Mouse (Mus musculus) MEL (cell line): ENCODE results near the gene Igsf8. TPM values are rescaled to one million over a fixed set of nuclear protein-coding genes. Genes with fewer than 3 reads are reported as not detected.

Experiments used
- DNase-seq: peaks from one replicate; pipeline ENCODE4 v3.0.0; 2011; ENCODE audit warnings: low read depth, low spot score
- H3K27ac ChIP-seq: 2 replicates; pipeline ENCODE4 v1.5.1; 2012; ENCODE audit warnings: low read depth, mild to moderate bottlenecking, control low read depth, low read length, moderate library complexity; ENCODE audit not compliant: control insufficient read depth
- H3K27me3 ChIP-seq, 2 experiments: fragments of 150-350 bp in 1 of 2; sonication (generic) in 1 of 2; 2 replicates each; pipeline ENCODE4 v1.6.1; 2012; ENCODE audit warnings: low read length in 2 of 2, mild to moderate bottlenecking in 2 of 2, improper control_type of control experiment in 1 of 2, moderate library complexity in 1 of 2; ENCODE audit not compliant: insufficient read depth in 2 of 2, control insufficient read depth in 1 of 2
- H3K36me3 ChIP-seq, 2 experiments: 2 replicates each; pipeline ENCODE4 v1.6.1; 2012 to 2014; ENCODE audit warnings: low read length in 2 of 2, improper control_type of control experiment in 1 of 2, inconsistent platforms in 1 of 2, mild to moderate bottlenecking in 1 of 2; ENCODE audit not compliant: insufficient read depth in 2 of 2, control insufficient read depth in 1 of 2
- H3K4me1 ChIP-seq, 2 experiments: fragments of 150-350 bp in 1 of 2; sonication (generic) in 1 of 2; 2 replicates each; pipeline ENCODE4 v1.6.1; 2012; ENCODE audit warnings: low read length in 2 of 2, improper control_type of control experiment in 1 of 2, mild to moderate bottlenecking in 1 of 2; ENCODE audit not compliant: insufficient read depth in 2 of 2, control insufficient read depth in 1 of 2
- H3K4me3 ChIP-seq, 2 experiments: fragments of 150-350 bp in 1 of 2; sonication (generic) in 1 of 2; 2 replicates each; pipeline ENCODE4 v1.5.1; 2012; ENCODE audit warnings: low read depth in 2 of 2, low read length in 2 of 2, mild to moderate bottlenecking in 2 of 2, moderate library complexity in 2 of 2, control low read depth in 1 of 2, improper control_type of control experiment in 1 of 2; ENCODE audit not compliant: control insufficient read depth in 1 of 2, insufficient read depth in 1 of 2
- H3K79me2 ChIP-seq: 2 replicates; pipeline ENCODE4 v1.6.1; 2012; ENCODE audit warnings: mild to moderate bottlenecking, low read length, moderate library complexity; ENCODE audit not compliant: control insufficient read depth, poor library complexity, insufficient read depth
- H3K9ac ChIP-seq: 2 replicates; pipeline ENCODE4 v1.6.1; 2012; ENCODE audit warnings: low read depth, mild to moderate bottlenecking, control low read depth, low read length, moderate library complexity; ENCODE audit not compliant: control insufficient read depth, poor library complexity, severe bottlenecking
- H3K9me3 ChIP-seq: fragments of 150-350 bp; sonication (generic); replicated peaks from 2 replicates; pipeline ENCODE4 v1.6.1; 2012; ENCODE audit warnings: mild to moderate bottlenecking, low read length, improper control_type of control experiment, moderate library complexity; ENCODE audit not compliant: insufficient read depth
- CTCF ChIP-seq, 3 experiments: IDR thresholded peaks in 2 of 3; conservative IDR thresholded peaks in 1 of 3; 2 replicates each; pipeline ENCODE4 v1.5.1; 2011 to 2012; ENCODE audit warnings: low read length in 3 of 3, low read depth in 2 of 3, mild to moderate bottlenecking in 2 of 3, improper control_type of control experiment in 1 of 3, inconsistent platforms in 1 of 3, mixed read lengths in 1 of 3, moderate library complexity in 1 of 3; ENCODE audit not compliant: control insufficient read depth in 1 of 3, insufficient read depth in 1 of 3, poor library complexity in 1 of 3, severe bottlenecking in 1 of 3
- ELF1 ChIP-seq: IDR thresholded peaks from 2 replicates; pipeline ENCODE4 v1.6.1; 2014; ENCODE audit warnings: low read depth, mild to moderate bottlenecking, inconsistent platforms, low read length, improper control_type of control experiment, moderate library complexity
- EP300 ChIP-seq, 2 experiments: IDR thresholded peaks; 2 replicates each; pipeline ENCODE4 v1.6.1; 2011; ENCODE audit warnings: improper control_type of control experiment in 2 of 2, low read length in 2 of 2, low read depth in 1 of 2, mild to moderate bottlenecking in 1 of 2
- ETS1 ChIP-seq: IDR thresholded peaks from 2 replicates; pipeline ENCODE4 v1.6.1; 2012; ENCODE audit warnings: low read depth, mild to moderate bottlenecking, inconsistent platforms, low read length, improper control_type of control experiment, moderate library complexity
- GABPA ChIP-seq: IDR thresholded peaks from 2 replicates; pipeline ENCODE4 v1.6.1; 2012; ENCODE audit warnings: low read depth, mild to moderate bottlenecking, inconsistent platforms, low read length, improper control_type of control experiment, moderate library complexity
- JUND ChIP-seq: IDR thresholded peaks from 2 replicates; pipeline ENCODE4 v1.6.1; 2011; ENCODE audit warnings: low read depth, mild to moderate bottlenecking, improper control_type of control experiment, low read length
- MAX ChIP-seq: IDR thresholded peaks from 2 replicates; pipeline ENCODE4 v1.6.1; 2011; ENCODE audit warnings: low read length, improper control_type of control experiment
- MAZ ChIP-seq: IDR thresholded peaks from 2 replicates; pipeline ENCODE4 v1.6.1; 2012; ENCODE audit warnings: low read depth, mild to moderate bottlenecking, inconsistent platforms, low read length, improper control_type of control experiment
- MXI1 ChIP-seq: IDR thresholded peaks from 2 replicates; pipeline ENCODE4 v1.6.1; 2011; ENCODE audit warnings: mild to moderate bottlenecking, low read depth, low read length, improper control_type of control experiment
- NELFE ChIP-seq: IDR thresholded peaks from 2 replicates; pipeline ENCODE4 v1.6.1; 2011; ENCODE audit warnings: low read depth, low read length, improper control_type of control experiment
- RCOR1 ChIP-seq: IDR thresholded peaks from 2 replicates; pipeline ENCODE4 v1.6.1; 2012; ENCODE audit warnings: low read depth, mild to moderate bottlenecking, inconsistent platforms, low read length, improper control_type of control experiment
- SMC3 ChIP-seq: IDR thresholded peaks from 2 replicates; pipeline ENCODE4 v1.6.1; 2011; ENCODE audit warnings: low read depth, low read length, improper control_type of control experiment
- TBP ChIP-seq: IDR thresholded peaks from 2 replicates; pipeline ENCODE4 v1.8.0; 2011; ENCODE audit warnings: low read depth, low read length, improper control_type of control experiment
- USF1 ChIP-seq: IDR thresholded peaks from 2 replicates; pipeline ENCODE4 v1.6.1; 2014; ENCODE audit warnings: low read depth, mild to moderate bottlenecking, inconsistent platforms, low read length, improper control_type of control experiment, moderate library complexity
- USF2 ChIP-seq, 2 experiments: IDR thresholded peaks; 2 replicates each; pipeline ENCODE4 v1.6.1; 2011 to 2012; ENCODE audit warnings: improper control_type of control experiment in 2 of 2, low read length in 2 of 2, borderline replicate concordance in 1 of 2, inconsistent platforms in 1 of 2, low read depth in 1 of 2, mild to moderate bottlenecking in 1 of 2; ENCODE audit not compliant: insufficient read depth in 1 of 2
- ZC3H11A ChIP-seq: IDR thresholded peaks from 2 replicates; pipeline ENCODE4 v1.6.1; 2012; ENCODE audit warnings: low read depth, mild to moderate bottlenecking, inconsistent platforms, low read length, improper control_type of control experiment
- ZMIZ1 ChIP-seq: IDR thresholded peaks from 2 replicates; pipeline ENCODE4 v1.6.1; 2012; ENCODE audit warnings: low read depth, mild to moderate bottlenecking, inconsistent platforms, low read length, improper control_type of control experiment, moderate library complexity
- ZNF384 ChIP-seq: IDR thresholded peaks from 2 replicates; pipeline ENCODE4 v1.6.1; 2012; ENCODE audit warnings: low read depth, mild to moderate bottlenecking, inconsistent platforms, low read length, improper control_type of control experiment
- polyA plus RNA-seq, 2 experiments: library from polyadenylated mRNA; stranded (reverse) in 1 of 2; unstranded in 1 of 2; fragments of >175 nt in 1 of 2; fragments of >200 nt in 1 of 2; gene quantifications; 2 replicates each; pipeline versions ENCODE4 v1.2.1 to v1.2.4; 2012; ENCODE audit warnings: low replicate concordance in 2 of 2, low read depth in 1 of 2; ENCODE audit not compliant: insufficient read length in 2 of 2, insufficient read depth in 1 of 2, missing spikeins in 1 of 2
- total RNA-seq: library from RNA; depleted of rRNA; stranded (reverse); fragments of 300-350 nt; gene quantifications from 2 replicates; pipeline ENCODE4 v1.2.3, GENCODE M21; 2012

Igsf8 gene
- total and polyA plus RNA-seq, 3 experiments: 88.0 to 97.2 TPM; not detected in 1

GRCm38 (mm10) chr1:172279768-172280509 is 18.5 kb downstream of the Igsf8 start:
- DNase-seq: no peak
- no peaks in the 10 kb centered on the region for H3K9me3 ChIP-seq
- TF ChIP-seq USF2 (IDR thresholded peaks at IDR 0.05; ENCODE audit: borderline replicate concordance in 1 of 2, insufficient read depth in 1 of 2, low read depth in 1 of 2, low read length in 2 of 2) (no peak), MXI1 (no peak), ZC3H11A (no peak), CTCF (IDR thresholded peaks at IDR 0.05 in 2 of 3, conservative IDR thresholded peaks at IDR 0.05 in 1 of 3; ENCODE audit: control insufficient read depth in 1 of 3, insufficient read depth in 1 of 3, low read depth in 2 of 3, low read length in 3 of 3, poor library complexity in 1 of 3, severe bottlenecking in 1 of 3) (no peak), USF1 (no peak), NELFE (no peak), RCOR1 (no peak), ELF1 (no peak), ETS1 (no peak), EP300 (IDR thresholded peaks at IDR 0.05; ENCODE audit: low read depth in 1 of 2, low read length in 2 of 2) (no peak), MAX (no peak), GABPA (no peak), ZNF384 (no peak), ZMIZ1 (no peak), SMC3 (no peak), TBP (no peak), MAZ (no peak)

GRCm38 (mm10) chr1:172281522-172282254 is 20.2 kb downstream of the Igsf8 start:
- DNase-seq: peak; percentile 10
- TF ChIP-seq USF1: no peak
- no peak for TF ChIP-seq JUND
- no peak for TF ChIP-seq ETS1
- H3K27ac ChIP-seq: no peak overlapping the region
- H3K36me3 ChIP-seq: peaks cover 0 to 13% of the 10 kb centered on the region in 2 experiments; a peak in 2 of 4 replicates
- no peak overlapping the region for H3K9ac ChIP-seq
- H3K79me2 ChIP-seq: no peaks in the 10 kb centered on the region
- peaks cover 0 to 1% of the 10 kb centered on the region in 2 experiments; a peak in 1 of 4 replicates for H3K27me3 ChIP-seq
- H3K4me3 ChIP-seq: no peak overlapping the region
- peaks cover 4 to 25% of the 10 kb centered on the region in 2 experiments for H3K4me1 ChIP-seq
- H3K9me3 ChIP-seq: no peaks in the 10 kb centered on the region

More at GRCm38 (mm10) chr1:172279768-172280509, 18.5 kb downstream of the Igsf8 start:
- Histone ChIP-seq H3K27ac (no peak overlapping the region), H3K36me3 (peaks cover 0 to 16% of the 10 kb centered on the region in 2 experiments; a peak in 2 of 4 replicates), H3K79me2 (no peaks in the 10 kb centered on the region), H3K4me3 (no peak overlapping the region), H3K27me3 (no peaks in the 10 kb centered on the region; a peak in 1 of 4 replicates), H3K4me1 (peaks cover 6 to 28% of the 10 kb centered on the region in 2 experiments), H3K9ac (no peak overlapping the region)
